Mouse (Mus musculus): ENCODE data around the gene Aplp2. TPM values are rescaled to one million over a fixed set of nuclear protein-coding genes. Genes with fewer than 3 reads are reported as not detected.

Aplp2 gene
- 164 and 196 TPM in 2 replicates for polyA plus RNA-seq (2015; fragmentation: Nextera tagmentation; extraction: Ambion mirVana)

GRCm38 (mm10) chr9:31211690-31212499, at the start of gene Aplp2:
Gene Aplp2 (minus strand): TSS chr9:31211815.
- Histone ChIP-seq H3K36me3 (no peaks in the 10 kb centered on the region), H3K4me2 (peak within 1 kb of the TSS; percentile 85), H3K9me3 (replicated peaks) (no peaks in the 10 kb centered on the region), H3K27me3 (no peaks in the 10 kb centered on the region), H3K4me3 (replicated peaks) (peak within 1 kb of the TSS; percentile 99), H3K9ac (peak within 1 kb of the TSS; percentile 98), H3K4me1 (replicated peaks) (peaks cover 45% of the 10 kb centered on the region), H3K27ac (peak within 1 kb of the TSS; percentile 93)
- 1% methylated on average over 59 of the region's 63 CpGs for WGBS (ENCODE audit: insufficient replicate concordance)
- DNase-seq (peak; percentile 95), ATAC-seq (ENCODE audit: low read depth) (peak; percentile 98)

DNA sequence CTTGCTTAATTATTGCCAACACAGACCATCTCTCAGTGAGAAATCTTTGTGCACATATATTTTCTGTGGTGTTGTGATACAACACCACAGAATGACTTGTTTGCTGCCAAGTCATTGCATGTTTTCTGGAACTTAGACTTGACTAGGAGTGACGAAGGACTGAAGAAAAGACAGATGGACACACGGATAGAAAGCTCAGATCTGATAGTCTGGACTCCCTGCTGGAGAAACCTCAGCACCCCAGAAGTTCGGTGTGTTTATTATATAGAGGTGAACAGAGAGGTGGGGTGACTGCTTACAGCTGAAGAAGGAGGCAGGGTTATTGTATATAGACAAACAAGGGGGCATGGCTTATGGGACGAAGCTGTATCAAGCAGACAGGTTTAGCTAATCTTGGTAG, 48.6 kb upstream of the Aplp2 start:
- Histone ChIP-seq H3K9ac (no peak overlapping the region), H3K27me3 (no peaks in the 10 kb centered on the region), H3K4me1 (replicated peaks) (peaks cover 68% of the 10 kb centered on the region), H3K27ac (peak overlapping the region; percentile 24), H3K36me3 (no peaks in the 10 kb centered on the region), H3K9me3 (replicated peaks) (no peaks in the 10 kb centered on the region), H3K4me2 (no peak overlapping the region), H3K4me3 (replicated peaks) (no peak overlapping the region)
- ATAC-seq (ENCODE audit: low read depth) (peak; percentile 37), DNase-seq (no peak)
- WGBS (ENCODE audit: insufficient replicate concordance): 41% methylated on average over 4 of the region's 4 CpGs

DNA sequence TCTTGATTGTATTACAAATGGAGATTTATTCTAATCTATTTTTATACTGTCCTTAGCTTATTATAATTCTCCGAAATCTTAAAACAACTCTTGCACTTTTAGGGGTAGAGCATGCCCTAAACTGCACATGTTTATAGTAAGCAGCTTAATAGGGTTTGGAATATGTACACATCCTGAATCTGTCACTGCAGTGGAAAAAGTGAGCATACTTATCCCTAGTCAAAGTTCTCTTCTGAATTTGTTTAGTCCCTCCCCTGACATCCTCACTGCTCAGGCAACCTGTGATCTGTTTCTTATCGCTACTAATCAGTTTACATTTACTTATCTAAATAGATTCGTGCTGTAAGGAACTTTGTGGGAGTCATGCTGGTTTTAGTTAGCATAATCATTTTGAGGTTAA, 46.6 kb upstream of the Aplp2 start:
- ATAC-seq (ENCODE audit: low read depth) (no peak), DNase-seq (no peak)
- H3K4me2 ChIP-seq: no peak overlapping the region
- H3K27ac ChIP-seq: 0 out of 2 replicates have a peak overlapping the region, but pooled peaks have one; percentile 69
- no peak overlapping the region for H3K4me3 ChIP-seq (replicated peaks)
- WGBS (ENCODE audit: insufficient replicate concordance): 33% methylated on average over 3 of the region's 3 CpGs
- no peaks in the 10 kb centered on the region for H3K9me3 ChIP-seq (replicated peaks)
- peaks cover 82% of the 10 kb centered on the region for H3K4me1 ChIP-seq (replicated peaks)
- no peak overlapping the region for H3K9ac ChIP-seq
- H3K36me3 ChIP-seq: no peaks in the 10 kb centered on the region
- no peaks in the 10 kb centered on the region for H3K27me3 ChIP-seq

DNA sequence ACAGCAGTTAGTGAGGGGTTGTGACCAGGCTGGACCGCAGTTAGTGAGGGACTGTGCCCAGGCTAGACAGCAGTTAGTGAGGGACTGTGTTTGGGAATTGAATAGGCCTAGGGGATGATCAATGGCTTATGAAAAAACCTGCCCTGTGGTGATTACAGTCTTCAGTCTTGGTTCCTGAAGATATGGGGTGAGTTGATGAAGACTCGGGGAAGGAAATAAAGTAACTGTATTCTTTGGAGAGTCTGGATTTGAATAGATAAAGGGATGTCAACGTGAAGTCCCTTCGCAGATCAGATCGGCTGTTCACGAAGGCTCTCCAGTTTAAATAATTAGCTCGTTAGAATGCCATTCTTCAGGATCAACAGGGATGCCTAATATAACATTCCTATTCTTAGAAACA, 44.3 kb upstream of the Aplp2 start:
- WGBS (ENCODE audit: insufficient replicate concordance): 13% methylated on average over 7 of the region's 7 CpGs
- ATAC-seq (ENCODE audit: low read depth) (peak; percentile 30), DNase-seq (peak; percentile 45)

DNA sequence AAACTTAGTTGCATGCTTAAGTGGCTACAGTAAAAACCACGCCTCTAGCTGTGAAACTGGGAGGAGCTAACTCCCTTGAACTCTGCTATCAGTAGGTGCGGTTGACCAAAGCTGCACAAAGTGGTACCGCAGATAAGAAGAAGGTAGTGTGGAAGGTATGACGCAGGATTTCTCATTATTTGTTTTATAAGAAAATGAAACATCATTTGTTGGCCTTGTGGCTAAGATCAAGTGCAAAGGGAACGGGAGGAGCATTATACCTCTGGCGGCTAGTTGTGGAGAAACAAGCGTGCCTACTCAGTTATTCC, 43.0 kb upstream of the Aplp2 start:
- ATAC-seq (ENCODE audit: low read depth): peak; percentile 82
- Histone ChIP-seq H3K36me3 (no peaks in the 10 kb centered on the region), H3K27me3 (no peaks in the 10 kb centered on the region), H3K9ac (peak overlapping the region; percentile 74), H3K9me3 (replicated peaks) (no peaks in the 10 kb centered on the region), H3K4me1 (replicated peaks) (peaks cover 76% of the 10 kb centered on the region), H3K4me2 (peak overlapping the region; percentile 68), H3K4me3 (replicated peaks) (peak overlapping the region; percentile 44), H3K27ac (peak overlapping the region; percentile 92)
- peak; percentile 82 for DNase-seq
- 14% methylated on average over 7 of the region's 7 CpGs for WGBS (ENCODE audit: insufficient replicate concordance)

More for the DNA sequence above, 44.3 kb upstream of the Aplp2 start:
- Histone ChIP-seq H3K9me3 (replicated peaks) (no peaks in the 10 kb centered on the region), H3K36me3 (no peaks in the 10 kb centered on the region), H3K27ac (peak overlapping the region; percentile 92), H3K4me1 (replicated peaks) (peaks cover 83% of the 10 kb centered on the region), H3K27me3 (no peaks in the 10 kb centered on the region), H3K4me2 (peak overlapping the region; percentile 68), H3K4me3 (replicated peaks) (0 out of 2 replicates have a peak overlapping the region, but pooled peaks have one; percentile 9), H3K9ac (peak overlapping the region; percentile 63)

DNA sequence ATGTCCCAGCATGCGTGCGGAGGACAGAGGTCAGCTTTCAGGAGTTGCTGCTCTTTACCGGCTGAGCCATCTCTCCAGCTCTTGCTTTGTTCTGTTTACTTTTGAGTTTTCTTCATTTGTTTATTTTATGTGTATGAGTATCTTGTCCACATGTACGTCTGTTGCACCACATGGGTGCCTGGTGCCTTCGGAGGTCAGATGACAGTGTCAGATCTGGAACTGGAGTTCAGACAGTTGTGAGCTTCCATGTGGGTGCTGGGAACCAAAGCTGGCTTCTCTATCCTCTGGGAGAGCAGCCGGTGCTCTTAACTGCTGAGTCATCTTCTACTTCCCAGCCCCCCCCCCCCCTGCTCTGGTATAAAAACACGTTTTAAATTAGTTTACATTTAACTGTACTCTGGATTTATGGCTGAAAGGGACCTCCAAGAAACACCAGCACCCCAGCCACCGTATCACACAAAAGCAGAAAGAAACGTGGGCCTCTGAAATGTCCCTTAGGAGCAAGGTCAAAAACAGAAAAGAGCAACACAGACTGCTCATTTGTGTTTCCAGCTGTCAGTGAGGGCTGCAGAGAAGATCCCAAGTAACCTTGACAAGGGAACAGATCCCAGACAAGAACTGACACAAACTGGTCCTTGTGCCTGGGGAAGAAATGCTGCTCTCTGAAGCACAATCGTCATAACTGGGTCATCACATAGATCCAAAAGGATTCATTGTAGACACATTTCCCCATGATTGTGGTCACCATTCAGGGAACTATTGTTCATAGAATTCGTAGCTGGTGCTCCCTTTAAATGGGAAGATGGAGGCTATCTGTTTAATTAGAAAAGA, 42.5 kb upstream of the Aplp2 start:
- H3K4me1 ChIP-seq (replicated peaks): peaks cover 74% of the 10 kb centered on the region

GRCm38 (mm10) chr9:31253311-31253734, 41.7 kb upstream of the Aplp2 start:
- Histone ChIP-seq H3K36me3 (no peaks in the 10 kb centered on the region), H3K4me1 (replicated peaks) (peaks cover 80% of the 10 kb centered on the region), H3K9me3 (replicated peaks) (no peaks in the 10 kb centered on the region), H3K27ac (peak overlapping the region; percentile 92), H3K9ac (peak overlapping the region; percentile 74), H3K4me3 (replicated peaks) (peak overlapping the region; percentile 46), H3K4me2 (peak overlapping the region; percentile 68), H3K27me3 (no peaks in the 10 kb centered on the region)
- WGBS (ENCODE audit: insufficient replicate concordance): 5% methylated on average over 10 of the region's 10 CpGs
- ATAC-seq (ENCODE audit: low read depth) (no peak; the same call in 1 of the 2 replicates), DNase-seq (peak; percentile 34)

More for the DNA sequence above, 42.5 kb upstream of the Aplp2 start:
- ATAC-seq (ENCODE audit: low read depth): peak; percentile 22; the same call in 1 of the 2 replicates
- no peaks in the 10 kb centered on the region for H3K27me3 ChIP-seq
- no peaks in the 10 kb centered on the region for H3K36me3 ChIP-seq
- peak overlapping the region; percentile 92 for H3K27ac ChIP-seq
- H3K9me3 ChIP-seq (replicated peaks): no peaks in the 10 kb centered on the region
- peak; percentile 49 for DNase-seq
- WGBS (ENCODE audit: insufficient replicate concordance): 26% methylated on average over 11 of the region's 11 CpGs
- H3K4me2 ChIP-seq: peak overlapping the region; percentile 68
- peak overlapping the region; percentile 74 for H3K9ac ChIP-seq
- H3K4me3 ChIP-seq (replicated peaks): peak overlapping the region; percentile 46

- H3K4me1 ChIP-seq (replicated peaks): peaks cover 79% of the 10 kb centered on the region
- peak overlapping the region; percentile 68 for H3K4me2 ChIP-seq
- H3K4me3 ChIP-seq (replicated peaks): peak overlapping the region; percentile 41
- no peaks in the 10 kb centered on the region for H3K27me3 ChIP-seq
- no peaks in the 10 kb centered on the region for H3K9me3 ChIP-seq (replicated peaks)
- DNase-seq (peak; percentile 89), ATAC-seq (ENCODE audit: low read depth) (peak; percentile 85)
- 32% methylated on average over 10 of the region's 10 CpGs for WGBS (ENCODE audit: insufficient replicate concordance)
- peak overlapping the region; percentile 74 for H3K9ac ChIP-seq
- no peaks in the 10 kb centered on the region for H3K36me3 ChIP-seq
- H3K27ac ChIP-seq: peak overlapping the region; percentile 92
Measured at GRCm38 (mm10) chr9:31252182-31252799, 40.7 kb upstream of the Aplp2 start.

GRCm38 (mm10) chr9:31247447-31248220, 36.0 kb upstream of the Aplp2 start:
- no peak overlapping the region for H3K4me2 ChIP-seq
- H3K4me3 ChIP-seq (replicated peaks): no peak overlapping the region
- no peaks in the 10 kb centered on the region for H3K27me3 ChIP-seq
- DNase-seq: no peak
- no peak overlapping the region for H3K9ac ChIP-seq
- H3K9me3 ChIP-seq (replicated peaks): no peaks in the 10 kb centered on the region
- 65% methylated on average over 8 of the region's 8 CpGs for WGBS (ENCODE audit: insufficient replicate concordance)
- no peak for ATAC-seq (ENCODE audit: low read depth)
- H3K27ac ChIP-seq: no peak overlapping the region
- H3K4me1 ChIP-seq (replicated peaks): peaks cover 53% of the 10 kb centered on the region
- H3K36me3 ChIP-seq: no peaks in the 10 kb centered on the region

DNA sequence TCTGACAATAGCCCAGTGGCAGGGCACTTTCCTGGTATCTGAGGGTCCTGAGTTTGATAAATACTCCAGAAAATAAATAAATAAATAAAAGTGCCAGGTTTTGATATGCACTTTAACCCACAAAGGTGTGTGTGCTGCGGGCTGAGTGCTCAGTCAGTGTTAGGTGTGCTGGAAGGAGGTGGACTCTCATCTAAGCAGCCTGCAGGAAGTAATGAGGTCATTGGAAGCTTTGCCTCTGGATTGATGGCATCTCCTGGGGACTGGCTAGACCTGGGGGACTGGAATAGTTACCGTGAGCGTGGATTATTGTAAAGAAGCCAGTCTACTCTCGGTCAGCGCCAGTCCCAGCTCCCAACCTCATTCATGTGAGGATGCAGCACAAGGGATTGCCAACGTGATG, 34.8 kb upstream of the Aplp2 start:
- ATAC-seq (ENCODE audit: low read depth) (0 out of 2 replicates have a peak, but pooled peaks have one; percentile 24), DNase-seq (no peak)
- Histone ChIP-seq H3K36me3 (no peaks in the 10 kb centered on the region), H3K4me3 (replicated peaks) (no peak overlapping the region), H3K9ac (no peak overlapping the region), H3K9me3 (replicated peaks) (no peaks in the 10 kb centered on the region), H3K27ac (no peak overlapping the region), H3K4me2 (no peak overlapping the region), H3K4me1 (replicated peaks) (peaks cover 40% of the 10 kb centered on the region), H3K27me3 (no peaks in the 10 kb centered on the region)
- WGBS (ENCODE audit: insufficient replicate concordance): 65% methylated on average over 6 of the region's 6 CpGs

Measured in liver, embryonic 13.5 days (tissue).